Mouse (Mus musculus): ENCODE results near the gene Agfg1.

DNA sequence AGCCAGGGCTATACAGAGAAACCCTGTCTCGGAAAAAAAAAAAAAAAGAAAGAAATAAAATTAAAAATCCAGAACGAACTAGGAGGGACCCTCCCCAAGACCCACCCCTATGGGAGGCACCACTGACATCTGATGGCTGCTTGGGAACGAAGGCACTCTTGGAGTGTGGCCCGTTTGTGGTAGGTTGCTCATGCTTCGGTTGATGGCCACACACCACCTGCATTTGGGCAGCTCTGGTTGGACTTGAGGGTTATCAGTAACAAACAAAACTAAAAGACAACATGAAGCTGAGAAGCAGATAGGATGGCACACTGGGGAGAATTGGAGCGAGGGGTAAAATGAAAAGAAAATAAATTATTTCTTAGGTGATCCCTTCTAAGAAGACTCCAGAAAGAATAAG is 15.1 kb upstream of the Agfg1 start:
- TF ChIP-seq GATA1 (IDR thresholded peaks at IDR 0.05; ENCODE audit: low read length) (no peak), TAL1 (IDR thresholded peaks at IDR 0.05; ENCODE audit: low read length) (no peak)
